Mouse (Mus musculus) forebrain, postnatal 0 days (tissue): ENCODE results near the gene B230104I21Rik. TPM values are rescaled to one million over a fixed set of nuclear protein-coding genes. Genes with fewer than 3 reads are reported as not detected.

Experiments used
- ATAC-seq: fragments of 200-750 bp; cut with Nextera tagmentation; 2 replicates; pipeline ENCODE4 v1.8.0; 2017; ENCODE audit warnings: mild to moderate bottlenecking, moderate library complexity
- DNase-seq: peaks from one replicate; pipeline ENCODE4 v3.0.0-alpha.2; 2015
- H3K27ac ChIP-seq: fragments of 300-500 bp; sonication (generic); 2 replicates; pipeline ENCODE4 v1.5.1; 2014; ENCODE audit warnings: low read depth, mild to moderate bottlenecking, antibody characterized with exemption, low read length, moderate library complexity, mixed read lengths
- H3K27me3 ChIP-seq: fragments of 300-500 bp; sonication (generic); 2 replicates; pipeline ENCODE4 v1.6.1; 2014; ENCODE audit warnings: mild to moderate bottlenecking, low read length, mixed read lengths; ENCODE audit not compliant: insufficient read depth
- H3K36me3 ChIP-seq: fragments of 300-500 bp; sonication (generic); 2 replicates; pipeline ENCODE4 v1.6.1; 2014; ENCODE audit warnings: mild to moderate bottlenecking, moderate library complexity; ENCODE audit not compliant: insufficient read depth
- H3K4me1 ChIP-seq: fragments of 300-500 bp; sonication (generic); 2 replicates; pipeline ENCODE4 v1.6.1; 2014; ENCODE audit warnings: antibody characterized with exemption; ENCODE audit not compliant: insufficient read depth
- H3K4me2 ChIP-seq: fragments of 300-500 bp; sonication (generic); 2 replicates; pipeline ENCODE4 v1.6.1; 2014; ENCODE audit warnings: low read depth, mild to moderate bottlenecking, moderate library complexity
- H3K4me3 ChIP-seq: fragments of 300-500 bp; sonication (generic); 2 replicates; pipeline ENCODE4 v1.5.1; 2014; ENCODE audit warnings: low read depth, low read length, mixed read lengths
- H3K9ac ChIP-seq: fragments of 300-500 bp; sonication (generic); 2 replicates; pipeline ENCODE4 v1.6.1; 2014; ENCODE audit warnings: mild to moderate bottlenecking
- H3K9me3 ChIP-seq: fragments of 300-500 bp; sonication (generic); 2 replicates; pipeline ENCODE4 v1.6.1; 2016; ENCODE audit warnings: low read length
- CTCF ChIP-seq: sonication (generic); IDR thresholded peaks from 2 replicates; pipeline ENCODE4 v1.5.1; 2016; ENCODE audit warnings: antibody characterized with exemption, control low read depth, low read depth
- WGBS: fragments of 180-500 bp; shearing (Covaris S2); extraction: QIAGEN DNeasy Blood & Tissue Kit; methylation state at CpG from one replicate; pipeline ENCODE4 v1.1.7; 2014; 5-methylcytosine and 5-hydroxymethylcytosine counted together
- polyA plus RNA-seq: library from polyadenylated mRNA; unstranded; fragments of >200 nt; fragmentation: Nextera tagmentation; extraction: Ambion mirVana; gene quantifications from 2 replicates; pipeline ENCODE4 v1.2.1, GENCODE M21; 2015
- total RNA-seq: library from RNA; depleted of rRNA; stranded (reverse); fragments of >200 nt; gene quantifications from 2 replicates; pipeline ENCODE4 v1.2.3, GENCODE M21; 2014; rRNA removed

Gene B230104I21Rik
- total and polyA plus RNA-seq, 2 experiments from 2014 or later: 0.90 TPM; not detected in 1

DNA sequence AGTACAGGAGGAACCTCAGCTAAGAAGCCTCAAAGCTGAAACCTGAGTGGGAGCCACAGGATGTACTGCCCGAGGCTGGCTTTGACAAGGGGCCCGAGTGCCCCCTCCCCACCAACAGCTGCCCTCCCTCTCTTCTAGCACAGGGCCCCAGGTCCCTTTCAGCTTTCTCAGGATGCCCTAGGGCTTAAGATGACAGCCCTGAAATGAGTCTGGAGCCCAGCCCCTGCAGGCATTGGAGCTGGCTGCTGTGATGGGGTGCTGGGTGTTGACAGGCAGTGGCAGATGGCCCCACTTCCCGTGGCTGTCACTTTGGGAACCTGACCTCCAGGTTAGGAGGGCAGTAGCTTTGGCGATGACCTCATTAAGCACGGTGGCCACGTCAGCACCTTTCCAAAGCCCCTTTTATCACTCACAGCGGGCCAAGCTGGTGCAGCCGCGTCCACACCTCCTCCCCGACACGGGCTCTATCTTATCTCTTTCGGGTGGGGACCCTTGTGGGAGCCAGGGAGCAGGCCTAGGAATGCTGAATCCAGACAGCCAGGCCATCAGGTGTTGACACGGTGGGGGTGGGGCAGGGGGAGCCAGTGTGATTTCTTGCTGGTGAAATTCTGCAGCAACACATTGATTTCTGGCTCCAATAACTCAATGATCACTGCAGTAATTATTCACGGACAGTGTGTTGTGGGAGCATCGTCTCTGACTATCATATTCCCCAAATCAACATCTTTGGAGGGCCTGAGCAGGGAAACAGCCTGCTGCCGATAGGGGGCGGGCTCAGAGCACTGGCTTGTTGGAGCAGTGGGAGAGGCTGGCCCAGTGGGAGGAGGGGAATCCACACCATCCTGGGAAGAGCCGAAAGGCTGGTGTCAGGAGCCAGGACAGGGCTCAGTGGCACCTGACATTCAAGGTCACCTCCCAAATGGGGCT lies 57.5 kb downstream of the B230104I21Rik start:
- peak; percentile 67 for TF ChIP-seq CTCF
- H3K27ac ChIP-seq: no peak overlapping the region
- H3K9me3 ChIP-seq: no peaks in the 10 kb centered on the region
- H3K4me2 ChIP-seq: no peak overlapping the region
- DNase-seq (peak; percentile 31), ATAC-seq (peak; percentile 55)
- H3K36me3 ChIP-seq: no peaks in the 10 kb centered on the region
- no peak overlapping the region for H3K4me3 ChIP-seq
- H3K27me3 ChIP-seq: no peaks in the 10 kb centered on the region
- 41% methylated on average over 18 of the region's 18 CpGs for WGBS
- 0 out of 2 replicates have a peak, but pooled peaks cover 8% of the 10 kb centered on the region for H3K4me1 ChIP-seq
- no peak overlapping the region for H3K9ac ChIP-seq

DNA sequence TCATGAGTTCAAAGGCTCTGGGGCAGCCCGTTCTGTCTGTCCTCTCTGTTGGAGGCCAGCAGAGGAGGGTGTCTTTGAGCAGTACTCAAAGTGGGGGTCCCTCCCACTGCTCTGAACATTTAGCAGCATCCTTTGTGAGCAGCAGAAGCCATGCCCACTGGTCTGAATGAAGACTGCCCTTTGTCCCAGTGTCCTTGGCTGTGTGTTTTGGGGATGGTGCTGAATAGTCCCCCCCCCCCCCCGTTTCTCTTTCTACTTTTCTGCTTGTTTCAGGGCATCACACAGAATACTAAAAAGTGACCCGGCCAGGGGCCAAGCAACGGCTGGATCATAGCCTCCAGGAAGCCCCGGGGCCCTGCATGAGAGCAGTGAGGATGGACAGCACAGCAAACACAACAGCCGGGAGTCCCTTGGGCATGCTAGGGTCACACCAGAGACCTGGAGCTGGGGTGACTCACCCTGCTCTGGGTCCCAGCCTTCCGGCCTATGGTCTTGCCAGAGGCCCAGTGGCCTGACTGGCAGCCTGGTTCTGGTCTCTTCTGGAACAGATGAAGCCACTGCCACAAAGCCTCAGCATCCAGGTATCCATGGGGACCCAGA lies 58.3 kb downstream of the B230104I21Rik start:
- H3K4me1 ChIP-seq: 0 out of 2 replicates have a peak, but pooled peaks cover 8% of the 10 kb centered on the region
- no peaks in the 10 kb centered on the region for H3K36me3 ChIP-seq
- 34% methylated on average over 7 of the region's 7 CpGs for WGBS
- no peaks in the 10 kb centered on the region for H3K9me3 ChIP-seq
- TF ChIP-seq CTCF: no peak
- H3K4me2 ChIP-seq: no peak overlapping the region
- ATAC-seq (peak; percentile 75), DNase-seq (no peak)
- no peak overlapping the region for H3K27ac ChIP-seq
- H3K9ac ChIP-seq: no peak overlapping the region
- H3K27me3 ChIP-seq: no peaks in the 10 kb centered on the region
- H3K4me3 ChIP-seq: no peak overlapping the region

DNA sequence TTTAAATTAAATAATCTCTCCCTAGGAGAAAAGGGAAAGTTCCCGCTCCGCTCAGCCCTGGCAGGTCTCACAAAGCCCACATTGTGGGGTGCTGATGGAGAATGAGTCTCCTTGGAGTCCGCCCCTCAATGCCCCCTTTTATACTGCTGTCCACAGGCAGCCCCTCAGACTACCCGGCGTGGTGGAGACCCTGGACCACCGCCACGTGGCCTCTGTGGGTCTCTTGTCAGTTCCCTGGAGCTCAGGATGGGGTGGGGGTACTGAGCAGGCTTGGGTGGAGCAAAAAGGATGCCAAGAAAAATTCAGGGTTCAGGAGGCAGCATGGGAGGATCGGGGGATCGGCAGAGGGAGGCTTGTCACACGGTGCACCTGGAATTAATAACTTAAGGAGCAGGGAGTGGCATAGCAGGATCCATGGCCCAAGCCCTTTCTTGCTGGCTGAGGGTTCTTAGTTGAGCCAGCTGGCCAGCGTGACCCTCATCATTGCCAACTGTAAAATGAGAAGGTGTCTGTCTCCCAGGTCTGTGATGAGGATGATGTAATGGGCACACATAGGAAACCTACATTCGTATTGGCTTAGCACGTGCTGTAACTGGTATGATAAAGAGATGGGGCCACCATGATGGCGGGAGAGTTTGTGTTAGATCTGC lies 60.9 kb downstream of the B230104I21Rik start:
- no peak overlapping the region for H3K9ac ChIP-seq

More for the DNA sequence above, 60.9 kb downstream of the B230104I21Rik start:
- H3K4me3 ChIP-seq: no peak overlapping the region
- H3K4me1 ChIP-seq: peaks cover 3% of the 10 kb centered on the region; the same call in 1 of the 2 replicates
- DNase-seq (no peak), ATAC-seq (peak; percentile 71)
- TF ChIP-seq CTCF: no peak
- no peaks in the 10 kb centered on the region for H3K9me3 ChIP-seq
- H3K27me3 ChIP-seq: no peaks in the 10 kb centered on the region
- H3K36me3 ChIP-seq: no peaks in the 10 kb centered on the region
- no peak overlapping the region for H3K27ac ChIP-seq
- 47% methylated on average over 14 of the region's 14 CpGs for WGBS
- no peak overlapping the region for H3K4me2 ChIP-seq

Other genes with a start within 250 kb of the B230104I21Rik start
- 2.2 and 3.9 TPM in 2 replicates for gene Trp73, start 195.9 kb upstream of the B230104I21Rik start, total RNA-seq
- 3.5 and 4.1 TPM in 2 replicates for gene Trp73, start 195.9 kb upstream of the B230104I21Rik start, polyA plus RNA-seq
- 44.1 and 44.4 TPM in 2 replicates for gene Wrap73, start 193.8 kb upstream of the B230104I21Rik start, total RNA-seq
- gene Wrap73, start 193.8 kb upstream of the B230104I21Rik start, polyA plus RNA-seq: 37.6 and 42.7 TPM in 2 replicates
- gene Tprgl, start 175.5 kb upstream of the B230104I21Rik start, total RNA-seq: 185 and 202 TPM in 2 replicates
- gene Tprgl, start 175.5 kb upstream of the B230104I21Rik start, polyA plus RNA-seq: 223 and 224 TPM in 2 replicates
- 22.2 and 36.5 TPM in 2 replicates for gene Megf6, start 165.4 kb upstream of the B230104I21Rik start, total RNA-seq
- gene Megf6, start 165.4 kb upstream of the B230104I21Rik start, polyA plus RNA-seq: 5.6 and 7.7 TPM in 2 replicates
- gene Arhgef16, start 34.5 kb upstream of the B230104I21Rik start, total RNA-seq: 1.1 and 2.4 TPM in 2 replicates
- gene Arhgef16, start 34.5 kb upstream of the B230104I21Rik start, polyA plus RNA-seq: 1.4 and 1.5 TPM in 2 replicates